Mouse (Mus musculus): ENCODE results near the gene Gnat2. TPM values are rescaled to one million over a fixed set of nuclear protein-coding genes. Genes with fewer than 3 reads are reported as not detected.

Gene Gnat2
- polyA plus RNA-seq, 1 experiment = 0.03 TPM

DNA sequence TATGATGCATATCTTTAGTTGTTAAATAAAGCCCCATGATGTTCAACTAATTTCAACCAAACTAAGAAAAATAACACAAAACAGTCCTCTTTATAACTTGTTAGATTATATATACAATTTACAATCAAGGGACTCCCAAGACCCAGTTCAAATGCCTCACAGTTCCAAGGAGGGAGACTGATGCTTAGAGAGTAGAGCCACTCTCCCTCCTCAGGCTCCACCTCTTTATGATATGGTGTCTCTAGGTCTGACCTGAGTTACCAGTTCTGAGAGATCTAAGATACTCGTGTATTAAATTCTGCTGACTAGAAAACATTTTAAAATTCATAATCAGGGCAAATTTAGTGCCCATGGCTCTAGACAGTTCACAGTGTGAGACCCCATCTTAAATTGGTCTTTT lies 46.5 kb downstream of the Gnat2 start:
- Histone ChIP-seq H3K4me3 (replicated peaks) (no peak overlapping the region), H3K27me3 (ENCODE audit: control insufficient read depth) (no peaks in the 10 kb centered on the region), H3K9me3 (ENCODE audit: control insufficient read depth, low read length) (no peaks in the 10 kb centered on the region), H3K36me3 (ENCODE audit: control insufficient read depth) (peaks cover 83% of the 10 kb centered on the region), H3K4me1 (ENCODE audit: control insufficient read depth) (peaks cover 52% of the 10 kb centered on the region)
- TF ChIP-seq GATA1 (IDR thresholded peaks at IDR 0.05; ENCODE audit: low read length) (no peak), TAL1 (IDR thresholded peaks at IDR 0.05; ENCODE audit: low read length) (no peak)

DNA sequence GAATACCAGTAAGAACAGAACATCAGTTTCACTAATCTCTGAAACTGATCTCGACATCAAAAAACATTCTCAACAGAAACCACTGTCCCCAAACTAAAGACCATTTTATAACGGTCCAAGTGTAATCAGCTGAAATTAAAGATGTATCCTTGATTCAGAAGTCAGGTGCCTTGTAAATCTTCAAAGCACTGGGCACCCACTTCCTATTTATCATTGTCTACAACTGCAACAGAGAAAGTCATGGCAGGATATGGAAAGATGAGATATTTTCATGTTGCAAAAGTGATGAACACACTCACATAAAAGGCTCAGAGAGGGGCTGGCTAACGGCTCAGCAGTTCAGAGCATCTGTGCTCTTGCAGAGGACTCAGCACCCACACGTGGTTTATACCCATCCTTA lies 48.2 kb downstream of the Gnat2 start:
- TF ChIP-seq TAL1 (IDR thresholded peaks at IDR 0.05; ENCODE audit: low read length) = no peak
- no peak for TF ChIP-seq GATA1 (IDR thresholded peaks at IDR 0.05; ENCODE audit: low read length)
- peaks cover 71% of the 10 kb centered on the region for H3K36me3 ChIP-seq (ENCODE audit: control insufficient read depth)
- peaks cover 57% of the 10 kb centered on the region for H3K4me1 ChIP-seq (ENCODE audit: control insufficient read depth)
- H3K9me3 ChIP-seq (ENCODE audit: control insufficient read depth, low read length) = no peaks in the 10 kb centered on the region
- no peaks in the 10 kb centered on the region for H3K27me3 ChIP-seq (ENCODE audit: control insufficient read depth)
- H3K4me3 ChIP-seq (replicated peaks) = no peak overlapping the region

DNA sequence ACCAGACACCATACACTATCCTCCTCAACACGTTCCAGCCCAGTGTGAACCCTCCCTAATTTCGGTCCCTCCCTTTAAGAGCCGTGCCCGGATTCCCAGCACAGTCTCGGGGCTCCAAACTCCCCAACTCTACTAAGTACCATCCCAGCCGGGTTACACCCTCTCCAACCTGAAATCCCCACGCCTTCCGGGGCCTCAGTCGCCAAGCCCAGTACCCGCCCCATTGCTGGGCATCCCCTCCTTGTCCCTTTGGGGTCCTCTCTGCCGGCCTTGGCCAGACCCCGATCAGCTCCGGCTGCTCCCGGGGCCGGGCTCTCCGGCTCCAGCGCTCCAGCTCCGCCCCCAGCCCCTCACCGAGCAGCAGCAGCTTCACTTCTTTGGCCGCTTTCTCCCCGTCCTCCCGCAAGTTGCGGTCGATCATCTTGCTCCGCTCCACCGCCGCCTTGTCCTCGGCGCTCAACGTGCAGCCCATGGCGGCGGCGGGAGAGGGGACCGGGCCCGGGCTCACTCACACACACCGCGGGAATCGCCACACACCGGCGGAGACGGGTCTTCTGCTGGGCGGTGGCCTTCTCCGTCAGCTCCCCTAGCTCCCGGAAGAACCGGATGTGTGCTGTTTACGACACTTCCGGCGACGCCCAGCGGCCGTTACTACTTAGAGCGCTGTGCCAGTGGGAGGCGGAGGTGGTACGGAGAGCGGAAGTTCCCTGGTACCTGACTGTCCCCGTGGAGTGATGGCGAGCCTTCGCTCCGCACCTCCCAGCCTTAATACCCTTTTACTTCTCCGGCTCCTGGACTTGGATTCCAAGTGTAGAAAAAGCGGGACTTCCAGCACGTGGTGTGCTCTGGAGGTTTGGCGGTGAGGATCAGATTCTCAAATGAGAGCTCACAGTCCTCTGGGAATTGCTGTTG lies 53.2 kb downstream of the Gnat2 start, which contains the start of gene Gnai3:
Gene Gnai3 (minus strand): TSS at position 613 of the 912 bp plus-strand sequence.
- H3K9me3 ChIP-seq (ENCODE audit: control insufficient read depth, low read length) = no peaks in the 10 kb centered on the region
- TF ChIP-seq TAL1 (IDR thresholded peaks at IDR 0.05; ENCODE audit: low read length) = no peak
- no peak for TF ChIP-seq GATA1 (IDR thresholded peaks at IDR 0.05; ENCODE audit: low read length)
- H3K4me3 ChIP-seq (replicated peaks) = peak within 1 kb of the TSS; percentile 100
- H3K27me3 ChIP-seq (ENCODE audit: control insufficient read depth) = no peaks in the 10 kb centered on the region
- peaks cover 27% of the 10 kb centered on the region for H3K36me3 ChIP-seq (ENCODE audit: control insufficient read depth)
- H3K4me1 ChIP-seq (ENCODE audit: control insufficient read depth) = peaks cover 53% of the 10 kb centered on the region

DNA sequence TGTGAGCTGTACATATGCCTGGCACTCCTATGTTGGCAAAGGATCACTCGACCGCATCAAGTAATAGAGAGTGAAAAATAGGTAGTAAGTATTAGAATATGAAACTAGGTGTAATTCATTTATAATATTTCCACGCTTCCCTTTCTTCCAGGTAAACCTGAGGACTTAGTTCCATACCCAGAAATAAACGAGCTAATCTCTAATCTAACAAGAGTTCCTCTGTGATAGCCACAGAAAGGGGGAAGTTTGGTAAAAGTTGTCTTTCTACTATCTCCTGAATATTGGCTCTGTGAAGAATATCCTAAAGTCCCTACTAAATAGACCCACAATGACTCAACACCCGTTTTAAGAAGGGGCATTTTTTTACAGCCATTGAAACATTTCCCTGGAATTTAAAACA lies 54.1 kb downstream of the Gnat2 start:
- Histone ChIP-seq H3K27me3 (ENCODE audit: control insufficient read depth) (no peaks in the 10 kb centered on the region), H3K36me3 (ENCODE audit: control insufficient read depth) (peaks cover 22% of the 10 kb centered on the region), H3K4me1 (ENCODE audit: control insufficient read depth) (peaks cover 51% of the 10 kb centered on the region), H3K9me3 (ENCODE audit: control insufficient read depth, low read length) (no peaks in the 10 kb centered on the region), H3K4me3 (replicated peaks) (peak overlapping the region; percentile 100)
- TF ChIP-seq TAL1 (IDR thresholded peaks at IDR 0.05; ENCODE audit: low read length) (no peak), GATA1 (IDR thresholded peaks at IDR 0.05; ENCODE audit: low read length) (no peak)

DNA sequence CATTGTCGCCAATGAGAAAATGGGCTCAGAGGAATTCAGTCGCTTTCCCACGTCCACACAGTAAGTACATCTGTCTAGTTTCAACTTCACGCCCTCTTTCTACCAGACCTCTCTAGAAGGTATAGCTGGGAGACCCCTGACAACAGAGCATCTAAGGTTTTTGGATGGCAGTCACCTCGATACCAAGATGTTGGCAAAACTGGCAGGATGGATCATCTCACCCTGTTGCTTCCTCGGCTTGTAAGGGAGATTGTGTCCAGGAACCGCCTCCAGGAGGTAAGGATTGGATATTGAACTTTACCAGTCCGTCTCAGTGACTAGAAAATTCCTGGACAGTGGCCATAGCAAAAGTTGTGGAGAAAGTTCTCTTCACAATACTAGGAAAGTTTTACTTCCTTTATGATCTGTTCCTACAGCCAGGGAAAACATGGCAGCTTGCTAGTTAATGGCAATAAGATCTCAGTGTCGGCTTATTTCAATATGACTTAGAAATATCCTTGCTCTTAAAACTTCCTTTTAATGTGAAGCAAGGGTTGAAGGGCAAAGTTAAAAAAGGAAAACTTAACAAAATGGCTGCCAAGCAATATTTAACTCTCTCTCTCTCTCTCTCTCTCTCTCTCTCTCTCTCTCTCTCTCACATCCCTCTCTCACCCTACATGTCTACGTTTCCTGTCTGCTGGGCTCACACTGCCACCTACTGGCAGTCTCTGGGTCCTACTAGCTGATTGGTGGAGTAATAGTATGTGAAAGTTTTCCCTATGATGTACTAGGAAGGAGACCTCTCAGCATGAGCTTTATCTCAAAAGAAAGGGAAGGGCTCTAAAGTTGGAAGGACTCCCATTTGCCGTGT lies 55.0 kb downstream of the Gnat2 start:
- no peak for TF ChIP-seq GATA1 (IDR thresholded peaks at IDR 0.05; ENCODE audit: low read length)
- no peak for TF ChIP-seq TAL1 (IDR thresholded peaks at IDR 0.05; ENCODE audit: low read length)
- peak overlapping the region; percentile 2 for H3K4me3 ChIP-seq (replicated peaks)
- peaks cover 44% of the 10 kb centered on the region for H3K4me1 ChIP-seq (ENCODE audit: control insufficient read depth)
- H3K27me3 ChIP-seq (ENCODE audit: control insufficient read depth) = no peaks in the 10 kb centered on the region
- no peaks in the 10 kb centered on the region for H3K9me3 ChIP-seq (ENCODE audit: control insufficient read depth, low read length)
- peaks cover 14% of the 10 kb centered on the region for H3K36me3 ChIP-seq (ENCODE audit: control insufficient read depth)

Other genes with a start within 250 kb of the Gnat2 start
- not detected in 2 replicates for gene Eps8l3, start 215.6 kb upstream of the Gnat2 start, polyA plus RNA-seq (2012)
- gene Gstm5, start 197.0 kb upstream of the Gnat2 start, polyA plus RNA-seq (2012) = 4.8 and 5.3 TPM in 2 replicates
- not detected in 2 replicates for gene Gstm7, start 161.0 kb upstream of the Gnat2 start, polyA plus RNA-seq (2012)
- gene Gstm6, start 149.0 kb upstream of the Gnat2 start, polyA plus RNA-seq (2012) = not detected in 2 replicates
- 0.03 TPM in 1 of 2 replicates, not detected in the other for gene Gstm3, start 123.5 kb upstream of the Gnat2 start, polyA plus RNA-seq (2012)
- gene Gstm2, start 106.3 kb upstream of the Gnat2 start, polyA plus RNA-seq (2012) = not detected in 2 replicates
- gene Gstm1, start 74.8 kb upstream of the Gnat2 start, polyA plus RNA-seq (2012) = 3.7 and 4.9 TPM in 2 replicates
- 0.02 and 0.07 TPM in 2 replicates for gene Gstm4, start 47.9 kb upstream of the Gnat2 start, polyA plus RNA-seq (2012)
- gene Ampd2, start 6.1 kb upstream of the Gnat2 start, polyA plus RNA-seq (2012) = 10.5 and 12.6 TPM in 2 replicates
- 0.19 and 0.27 TPM in 2 replicates for gene Gnai3, start 53.4 kb downstream of the Gnat2 start, polyA plus RNA-seq (2012)
- gene Gpr61, start 62.1 kb downstream of the Gnat2 start, polyA plus RNA-seq (2012) = not detected in 2 replicates
- gene Amigo1, start 93.5 kb downstream of the Gnat2 start, polyA plus RNA-seq (2012) = 0.01 TPM in 1 of 2 replicates, not detected in the other
- 0.33 and 0.34 TPM in 2 replicates for gene Cyb561d1, start 108.4 kb downstream of the Gnat2 start, polyA plus RNA-seq (2012)
- gene Atxn7l2, start 118.1 kb downstream of the Gnat2 start, polyA plus RNA-seq (2012) = 0.55 and 0.90 TPM in 2 replicates
- gene Sypl2, start 133.9 kb downstream of the Gnat2 start, polyA plus RNA-seq (2012) = not detected in 2 replicates
- 0.21 and 0.71 TPM in 2 replicates for gene Psma5, start 164.1 kb downstream of the Gnat2 start, polyA plus RNA-seq (2012)
- gene Sort1, start 191.3 kb downstream of the Gnat2 start, polyA plus RNA-seq (2012) = 0.01 TPM in 2 replicates